Mouse (Mus musculus): Measurements from ENCODE around the gene Cyp26b1. TPM values are rescaled to one million over a fixed set of nuclear protein-coding genes. Genes with fewer than 3 reads are reported as not detected.

The Cyp26b1 gene
- polyA plus RNA-seq, 1 experiment from 2014 or later = 19.2 TPM

- H3K9me3 ChIP-seq (ENCODE audit: control insufficient read depth, low read length) = no peaks in the 10 kb centered on the region
- H3K27me3 ChIP-seq (ENCODE audit: control insufficient read depth, insufficient read depth, low read length) = peaks cover 85% of the 10 kb centered on the region
- WGBS = under 1% methylated on average over 48 of the region's 48 CpGs
These were observed 9.6 kb downstream of the Cyp26b1 start for GRCm38 (mm10) chr6:84583841-84584782.

DNA sequence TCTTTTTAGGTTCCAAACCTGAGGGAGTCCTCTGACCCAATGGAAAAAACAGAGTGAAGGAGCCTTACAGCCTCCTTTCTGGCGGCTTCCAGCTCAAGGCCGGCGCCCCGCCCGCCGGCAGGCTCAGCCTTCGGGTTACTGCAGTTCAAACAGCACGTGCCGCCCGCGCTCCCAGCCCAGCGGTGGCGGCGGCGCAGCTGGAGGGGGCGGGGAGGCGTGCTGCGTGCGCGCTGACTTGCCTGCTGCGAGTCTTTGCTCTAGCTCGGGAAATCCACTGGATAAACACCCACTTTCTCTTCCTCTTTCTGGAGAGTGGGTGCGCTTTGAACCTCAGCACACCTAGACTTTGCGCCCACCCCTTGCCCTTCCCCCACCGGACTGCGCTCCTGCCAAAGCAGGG is 10.3 kb downstream of the Cyp26b1 start:
- Histone ChIP-seq H3K36me3 (ENCODE audit: control insufficient read depth, insufficient read depth, low read length) (no peaks in the 10 kb centered on the region), H3K4me1 (replicated peaks; ENCODE audit: control insufficient read depth, insufficient read depth, low read length) (peaks cover 16% of the 10 kb centered on the region), H3K4me3 (ENCODE audit: low read depth, low read length) (peak overlapping the region; percentile 55), H3K9me3 (ENCODE audit: control insufficient read depth, low read length) (no peaks in the 10 kb centered on the region), H3K27me3 (ENCODE audit: control insufficient read depth, insufficient read depth, low read length) (peaks cover 79% of the 10 kb centered on the region), H3K9ac (ENCODE audit: low read depth, low read length) (peak overlapping the region; percentile 71; the same call in 1 of the 2 replicates), H3K27ac (ENCODE audit: low read depth, low read length) (no peak overlapping the region), H3K4me2 (replicated peaks; ENCODE audit: low read depth, low read length) (peak overlapping the region; percentile 88)
- peak; percentile 37; the same call in 1 of the 2 replicates for ATAC-seq (ENCODE audit: low FRiP score)
- WGBS = under 1% methylated on average over 26 of the region's 26 CpGs
- DNase-seq (ENCODE audit: low spot score) = peak; percentile 80

More at GRCm38 (mm10) chr6:84583841-84584782, 9.6 kb downstream of the Cyp26b1 start:
- ATAC-seq (ENCODE audit: low FRiP score) = 0 out of 2 replicates have a peak, but pooled peaks have one; percentile 18
- Histone ChIP-seq H3K4me1 (replicated peaks; ENCODE audit: control insufficient read depth, insufficient read depth, low read length) (peaks cover 16% of the 10 kb centered on the region), H3K4me3 (ENCODE audit: low read depth, low read length) (peak overlapping the region; percentile 55), H3K36me3 (ENCODE audit: control insufficient read depth, insufficient read depth, low read length) (no peaks in the 10 kb centered on the region), H3K27ac (ENCODE audit: low read depth, low read length) (no peak overlapping the region), H3K9ac (ENCODE audit: low read depth, low read length) (peak overlapping the region; percentile 71), H3K4me2 (replicated peaks; ENCODE audit: low read depth, low read length) (peak overlapping the region; percentile 88)
- DNase-seq (ENCODE audit: low spot score) = peak; percentile 48

DNA sequence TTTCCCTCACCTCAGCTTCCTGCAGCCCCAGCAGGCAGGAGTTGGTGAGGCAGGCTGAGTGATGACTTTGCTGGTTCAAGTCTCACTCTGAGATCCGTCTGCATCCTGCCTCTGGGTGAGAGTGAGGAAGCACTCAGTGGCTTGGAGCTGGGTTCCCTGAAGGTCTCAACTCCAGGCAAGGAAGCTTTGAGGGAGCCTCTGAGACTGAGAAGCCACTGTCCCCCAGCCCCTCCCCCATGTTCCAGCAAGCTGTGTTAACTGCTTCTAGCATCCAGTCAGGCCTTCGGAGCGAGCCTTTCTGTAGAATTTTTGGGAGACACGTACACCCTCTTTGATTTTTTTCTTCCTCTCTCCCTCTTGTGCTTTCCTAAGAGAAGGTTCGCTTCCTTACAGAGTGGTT is 10.9 kb downstream of the Cyp26b1 start:
- Histone ChIP-seq H3K27me3 (ENCODE audit: control insufficient read depth, insufficient read depth, low read length) (peaks cover 77% of the 10 kb centered on the region), H3K4me1 (replicated peaks; ENCODE audit: control insufficient read depth, insufficient read depth, low read length) (peaks cover 16% of the 10 kb centered on the region), H3K27ac (ENCODE audit: low read depth, low read length) (no peak overlapping the region), H3K4me3 (ENCODE audit: low read depth, low read length) (peak overlapping the region; percentile 55), H3K36me3 (ENCODE audit: control insufficient read depth, insufficient read depth, low read length) (no peaks in the 10 kb centered on the region), H3K9ac (ENCODE audit: low read depth, low read length) (peak overlapping the region; percentile 37; the same call in 1 of the 2 replicates), H3K4me2 (replicated peaks; ENCODE audit: low read depth, low read length) (peak overlapping the region; percentile 88), H3K9me3 (ENCODE audit: control insufficient read depth, low read length) (no peaks in the 10 kb centered on the region)
- DNase-seq (ENCODE audit: low spot score) = no peak
- 11% methylated on average over 5 of the region's 5 CpGs for whole genome bisulfite sequencing
- ATAC-seq (ENCODE audit: low FRiP score) = no peak

GRCm38 (mm10) chr6:84581833-84582445 is 11.8 kb downstream of the Cyp26b1 start:
- Histone ChIP-seq H3K9me3 (ENCODE audit: control insufficient read depth, low read length) (no peaks in the 10 kb centered on the region), H3K4me2 (replicated peaks; ENCODE audit: low read depth, low read length) (no peak overlapping the region), H3K4me1 (replicated peaks; ENCODE audit: control insufficient read depth, insufficient read depth, low read length) (peaks cover 14% of the 10 kb centered on the region), H3K9ac (ENCODE audit: low read depth, low read length) (no peak overlapping the region), H3K27ac (ENCODE audit: low read depth, low read length) (no peak overlapping the region), H3K36me3 (ENCODE audit: control insufficient read depth, insufficient read depth, low read length) (no peaks in the 10 kb centered on the region), H3K4me3 (ENCODE audit: low read depth, low read length) (no peak overlapping the region), H3K27me3 (ENCODE audit: control insufficient read depth, insufficient read depth, low read length) (peaks cover 68% of the 10 kb centered on the region)
- 55% methylated on average over 9 of the region's 9 CpGs for WGBS
- ATAC-seq (ENCODE audit: low FRiP score) (no peak), DNase-seq (ENCODE audit: low spot score) (no peak)

GRCm38 (mm10) chr6:84580979-84581832 is 12.5 kb downstream of the Cyp26b1 start:
- Histone ChIP-seq H3K9me3 (ENCODE audit: control insufficient read depth, low read length) (no peaks in the 10 kb centered on the region), H3K27me3 (ENCODE audit: control insufficient read depth, insufficient read depth, low read length) (peaks cover 62% of the 10 kb centered on the region), H3K27ac (ENCODE audit: low read depth, low read length) (no peak overlapping the region), H3K9ac (ENCODE audit: low read depth, low read length) (no peak overlapping the region), H3K4me2 (replicated peaks; ENCODE audit: low read depth, low read length) (no peak overlapping the region), H3K4me3 (ENCODE audit: low read depth, low read length) (no peak overlapping the region), H3K36me3 (ENCODE audit: control insufficient read depth, insufficient read depth, low read length) (no peaks in the 10 kb centered on the region), H3K4me1 (replicated peaks; ENCODE audit: control insufficient read depth, insufficient read depth, low read length) (peaks cover 14% of the 10 kb centered on the region)
- 49% methylated on average over 6 of the region's 6 CpGs for WGBS
- DNase-seq (ENCODE audit: low spot score) (no peak), ATAC-seq (ENCODE audit: low FRiP score) (no peak)

DNA sequence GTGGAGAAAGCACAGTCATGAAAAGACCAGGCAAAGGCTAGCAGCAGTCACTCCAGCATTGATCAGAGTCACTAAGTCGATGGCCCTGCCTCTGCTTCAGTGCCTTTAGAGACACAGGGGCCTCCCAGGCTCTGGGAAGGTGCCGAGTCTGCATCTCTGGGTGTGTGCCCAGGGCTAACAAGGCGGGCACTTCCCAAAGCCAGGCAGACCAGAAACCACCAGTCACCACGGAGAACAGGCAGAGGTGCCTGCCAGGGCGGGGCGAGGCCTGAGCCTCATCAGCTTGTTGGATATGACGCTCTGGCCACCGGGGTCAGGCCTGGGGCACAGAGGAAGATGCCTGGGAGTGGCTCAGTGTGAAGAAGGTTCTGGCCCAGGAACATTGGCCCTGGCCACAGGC is 14.2 kb downstream of the Cyp26b1 start:
- peaks cover 8% of the 10 kb centered on the region for H3K4me1 ChIP-seq (replicated peaks; ENCODE audit: control insufficient read depth, insufficient read depth, low read length)
- no peak for DNase-seq (ENCODE audit: low spot score)
- H3K27ac ChIP-seq (ENCODE audit: low read depth, low read length) = no peak overlapping the region
- no peak for ATAC-seq (ENCODE audit: low FRiP score)
- no peak overlapping the region for H3K4me3 ChIP-seq (ENCODE audit: low read depth, low read length)
- H3K4me2 ChIP-seq (replicated peaks; ENCODE audit: low read depth, low read length) = no peak overlapping the region
- WGBS = 52% methylated on average over 8 of the region's 8 CpGs
- no peaks in the 10 kb centered on the region for H3K36me3 ChIP-seq (ENCODE audit: control insufficient read depth, insufficient read depth, low read length)
- no peak overlapping the region for H3K9ac ChIP-seq (ENCODE audit: low read depth, low read length)
- peaks cover 49% of the 10 kb centered on the region for H3K27me3 ChIP-seq (ENCODE audit: control insufficient read depth, insufficient read depth, low read length)
- no peaks in the 10 kb centered on the region for H3K9me3 ChIP-seq (ENCODE audit: control insufficient read depth, low read length)

DNA sequence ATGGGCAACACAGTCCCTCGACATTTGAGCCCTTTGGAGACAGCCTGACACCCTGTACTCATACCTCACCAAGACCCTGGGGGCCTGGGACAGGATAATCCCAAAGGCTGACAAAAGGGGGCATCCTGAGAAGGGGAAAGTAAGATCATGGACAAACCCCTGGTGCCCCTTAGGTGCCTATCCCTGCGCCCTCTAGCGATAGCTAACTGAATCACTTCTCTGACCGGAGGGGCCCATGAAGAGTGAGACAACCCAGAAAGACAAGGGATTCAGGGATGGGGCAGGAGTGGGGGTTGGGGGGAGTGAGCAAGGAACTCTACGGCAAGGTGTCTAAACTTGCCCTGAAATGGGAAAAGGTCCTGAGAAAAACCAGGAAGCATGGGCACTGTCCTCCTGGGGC is 14.8 kb downstream of the Cyp26b1 start:
- H3K36me3 ChIP-seq (ENCODE audit: control insufficient read depth, insufficient read depth, low read length) = no peaks in the 10 kb centered on the region
- no peak overlapping the region for H3K4me2 ChIP-seq (replicated peaks; ENCODE audit: low read depth, low read length)
- no peak overlapping the region for H3K27ac ChIP-seq (ENCODE audit: low read depth, low read length)
- peaks cover 6% of the 10 kb centered on the region for H3K4me1 ChIP-seq (replicated peaks; ENCODE audit: control insufficient read depth, insufficient read depth, low read length)
- DNase-seq (ENCODE audit: low spot score) (peak; percentile 76), ATAC-seq (ENCODE audit: low FRiP score) (no peak)
- no peaks in the 10 kb centered on the region for H3K9me3 ChIP-seq (ENCODE audit: control insufficient read depth, low read length)
- peaks cover 44% of the 10 kb centered on the region for H3K27me3 ChIP-seq (ENCODE audit: control insufficient read depth, insufficient read depth, low read length)
- H3K9ac ChIP-seq (ENCODE audit: low read depth, low read length) = no peak overlapping the region
- H3K4me3 ChIP-seq (ENCODE audit: low read depth, low read length) = no peak overlapping the region
- 8% methylated on average over 5 of the region's 5 CpGs for WGBS

GRCm38 (mm10) chr6:84577898-84578297 is 15.8 kb downstream of the Cyp26b1 start:
- no peak for DNase-seq (ENCODE audit: low spot score)
- no peak overlapping the region for H3K9ac ChIP-seq (ENCODE audit: low read depth, low read length)
- no peaks in the 10 kb centered on the region for H3K9me3 ChIP-seq (ENCODE audit: control insufficient read depth, low read length)
- ATAC-seq (ENCODE audit: low FRiP score) = no peak
- H3K4me1 ChIP-seq (replicated peaks; ENCODE audit: control insufficient read depth, insufficient read depth, low read length) = peaks cover 5% of the 10 kb centered on the region; the same call in 1 of the 2 replicates
- peaks cover 37% of the 10 kb centered on the region for H3K27me3 ChIP-seq (ENCODE audit: control insufficient read depth, insufficient read depth, low read length)
- no peak overlapping the region for H3K4me3 ChIP-seq (ENCODE audit: low read depth, low read length)
- 43% methylated on average over 4 of the region's 4 CpGs for WGBS
- no peak overlapping the region for H3K27ac ChIP-seq (ENCODE audit: low read depth, low read length)
- H3K4me2 ChIP-seq (replicated peaks; ENCODE audit: low read depth, low read length) = no peak overlapping the region
- H3K36me3 ChIP-seq (ENCODE audit: control insufficient read depth, insufficient read depth, low read length) = no peaks in the 10 kb centered on the region
